Mouse (Mus musculus) heart, embryonic 14.5 days (tissue): ENCODE results near the gene Irf2. TPM values are rescaled to one million over a fixed set of nuclear protein-coding genes. Genes with fewer than 3 reads are reported as not detected.

ENCODE experiments used
- ATAC-seq: fragments of 200-750 bp; cut with Nextera tagmentation; 2 replicates; pipeline ENCODE4 v1.8.0; 2017; ENCODE audit warnings: low read depth, moderate TSS enrichment; ENCODE audit not compliant: insufficient number of reproducible peaks, insufficient read depth, low FRiP score
- H3K27ac ChIP-seq, 2 experiments: fragments of 200-500 bp in 1 of 2; fragments of 300-500 bp in 1 of 2; sonication (generic) in 1 of 2; replicated peaks in 1 of 2; 2 replicates each; pipeline ENCODE4 v1.5.1; 2012 to 2014; ENCODE audit warnings: low read depth in 2 of 2, low read length in 2 of 2, control low read depth in 1 of 2, mild to moderate bottlenecking in 1 of 2, mixed read lengths in 1 of 2; ENCODE audit not compliant: control insufficient read depth in 1 of 2, insufficient read depth in 1 of 2
- H3K27me3 ChIP-seq: fragments of 300-500 bp; sonication (generic); 2 replicates; pipeline ENCODE4 v1.6.1; 2014; ENCODE audit warnings: mild to moderate bottlenecking, low read length, control low read depth; ENCODE audit not compliant: control insufficient read depth, insufficient read depth
- H3K36me3 ChIP-seq: fragments of 300-500 bp; sonication (generic); 2 replicates; pipeline ENCODE4 v1.6.1; 2014; ENCODE audit warnings: mild to moderate bottlenecking, control low read depth, low read length, mixed read lengths; ENCODE audit not compliant: control insufficient read depth, insufficient read depth
- H3K4me1 ChIP-seq, 2 experiments: fragments of 200-500 bp in 1 of 2; fragments of 300-500 bp in 1 of 2; sonication (generic) in 1 of 2; 2 replicates each; pipeline ENCODE4 v1.6.1; 2012 to 2014; ENCODE audit warnings: low read length in 2 of 2, control low read depth in 1 of 2, mixed read lengths in 1 of 2; ENCODE audit not compliant: control insufficient read depth in 2 of 2, insufficient read depth in 2 of 2
- H3K4me2 ChIP-seq: fragments of 300-500 bp; sonication (generic); 2 replicates; pipeline ENCODE4 v1.6.1; 2014; ENCODE audit warnings: mild to moderate bottlenecking, low read length
- H3K4me3 ChIP-seq, 2 experiments: fragments of 200-500 bp in 1 of 2; fragments of 300-500 bp in 1 of 2; sonication (generic) in 1 of 2; 2 replicates each; pipeline ENCODE4 v1.5.1; 2012 to 2014; ENCODE audit warnings: low read length in 2 of 2, mild to moderate bottlenecking in 2 of 2, control low read depth in 1 of 2, low read depth in 1 of 2, moderate library complexity in 1 of 2; ENCODE audit not compliant: control insufficient read depth in 1 of 2, insufficient read depth in 1 of 2
- H3K9ac ChIP-seq: fragments of 300-500 bp; sonication (generic); 2 replicates; pipeline ENCODE4 v1.6.1; 2014; ENCODE audit warnings: mild to moderate bottlenecking, low read length
- H3K9me3 ChIP-seq: fragments of 300-500 bp; sonication (generic); 2 replicates; pipeline ENCODE4 v1.6.1; 2016; ENCODE audit warnings: low read length, control low read depth; ENCODE audit not compliant: control insufficient read depth
- WGBS: fragments of 180-500 bp; shearing (Covaris S2); extraction: QIAGEN DNeasy Blood & Tissue Kit; methylation state at CpG from one replicate; pipeline ENCODE4 v1.1.7; 2014; 5-methylcytosine and 5-hydroxymethylcytosine counted together
- polyA plus RNA-seq: library from polyadenylated mRNA; unstranded; fragments of >200 nt; fragmentation: Nextera tagmentation; extraction: Ambion mirVana; gene quantifications from 2 replicates; pipeline ENCODE4 v1.2.1, GENCODE M21; 2014

Gene Irf2
- polyA plus RNA-seq, result 16.5 and 21.3 TPM in 2 replicates

DNA sequence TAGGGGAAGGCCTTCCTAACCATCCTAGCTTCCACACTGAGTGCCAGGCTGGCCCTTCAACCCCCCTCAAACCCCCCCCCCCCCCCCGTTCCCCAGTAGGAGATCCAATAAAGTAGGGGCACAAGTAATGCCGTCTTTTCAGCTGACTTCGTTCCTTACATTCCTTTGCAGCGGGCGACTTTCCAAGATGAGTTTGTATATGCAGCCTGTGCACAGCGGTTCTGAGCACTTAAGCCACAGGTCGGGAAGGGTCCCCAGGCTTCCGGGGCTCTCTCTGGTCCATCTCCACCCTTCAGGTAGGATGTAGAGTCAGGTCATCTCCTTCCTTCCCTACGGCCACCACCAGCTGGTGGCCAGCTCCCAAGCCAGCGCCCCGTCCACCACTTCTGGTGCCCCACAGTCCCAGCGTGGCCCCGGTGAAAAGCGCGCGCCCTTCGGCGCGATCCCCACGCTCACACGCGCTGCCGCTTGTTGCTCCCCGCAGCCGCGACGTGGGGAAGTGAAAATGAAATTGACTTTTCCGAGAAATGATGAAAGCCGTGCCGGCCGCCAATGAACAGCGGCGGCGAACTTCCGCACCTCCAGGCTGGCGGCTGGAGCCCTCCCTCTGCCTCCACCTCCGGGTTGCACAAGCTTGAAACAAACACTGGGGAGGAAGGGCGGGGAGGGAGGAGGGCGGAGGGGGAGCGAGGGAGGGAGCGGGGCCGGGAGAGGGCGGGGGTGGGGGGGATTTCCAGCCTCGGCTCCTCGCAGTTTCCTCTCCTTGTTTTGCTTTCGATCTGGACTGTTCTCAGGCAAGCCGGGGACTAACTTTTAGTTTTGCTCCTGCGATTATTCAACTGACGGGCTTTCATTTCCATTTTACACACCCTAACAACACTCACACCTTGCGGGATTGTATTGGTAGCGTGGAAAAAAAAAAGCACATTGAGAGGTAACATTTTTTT is at the start of gene Irf2:
Gene Irf2, plus strand, starts transcription at position 730 of the 947 bp plus-strand sequence.
- WGBS, result 1% methylated on average over 48 of the region's 51 CpGs
- Histone ChIP-seq H3K9me3 (peaks cover 6% of the 10 kb centered on the region), H3K4me3 (peak within 1 kb of the TSS; percentile 93 to 99), H3K36me3 (no peaks in the 10 kb centered on the region), H3K4me2 (peak within 1 kb of the TSS; percentile 65), H3K27me3 (no peaks in the 10 kb centered on the region), H3K4me1 (peaks cover 5 to 27% of the 10 kb centered on the region in 2 experiments), H3K9ac (peak within 1 kb of the TSS; percentile 96), H3K27ac (peak within 1 kb of the TSS; percentile 96 to 98)
- peak; percentile 70 for ATAC-seq

DNA sequence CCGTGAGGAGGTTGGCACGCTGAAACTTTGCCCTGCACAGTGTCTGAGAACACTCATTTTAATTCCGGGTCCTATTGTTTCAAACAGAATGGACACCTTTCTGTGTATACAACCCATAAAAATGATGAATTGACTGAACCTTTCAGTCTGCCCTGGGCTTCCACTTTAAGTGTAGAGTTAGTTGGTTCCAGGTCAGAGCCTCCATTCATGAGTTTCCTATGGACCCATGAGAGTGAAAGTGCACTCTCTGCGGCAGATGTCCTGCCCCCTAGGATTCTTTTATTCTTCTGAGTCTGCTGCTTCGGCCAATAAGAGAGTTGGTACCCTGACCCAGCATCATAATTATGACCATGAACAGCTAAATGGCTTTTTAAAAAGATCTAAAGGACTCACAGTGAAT is 49.4 kb upstream of the Irf2 start:
- no peak overlapping the region for H3K27ac ChIP-seq
- no peaks in the 10 kb centered on the region for H3K4me1 ChIP-seq
- no peaks in the 10 kb centered on the region for H3K27me3 ChIP-seq
- WGBS, result 83% methylated on average over 5 of the region's 5 CpGs
- no peaks in the 10 kb centered on the region for H3K9me3 ChIP-seq
- no peaks in the 10 kb centered on the region for H3K36me3 ChIP-seq
- no peak overlapping the region for H3K9ac ChIP-seq
- H3K4me2 ChIP-seq, result no peak overlapping the region
- ATAC-seq, result no peak
- no peak overlapping the region for H3K4me3 ChIP-seq

DNA sequence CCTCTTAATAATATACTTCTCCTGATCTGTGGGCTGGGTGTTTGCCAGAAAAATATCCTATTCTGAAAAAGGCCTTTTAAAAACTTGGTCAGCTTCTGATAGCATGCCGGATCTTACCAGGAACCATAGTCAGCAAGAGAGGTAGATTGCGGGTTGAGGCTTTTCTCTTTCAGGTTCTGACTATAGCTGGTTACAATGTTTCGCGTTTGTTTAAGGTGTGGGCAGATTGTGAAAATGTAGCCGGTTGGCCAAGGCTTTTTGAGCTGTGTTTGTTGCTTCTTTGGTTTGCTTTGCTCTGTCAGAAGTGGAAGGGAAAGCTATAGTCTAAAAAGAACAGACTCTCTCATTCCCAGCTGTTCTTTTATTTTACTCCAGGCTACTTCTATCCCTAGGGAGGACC is 49.0 kb upstream of the Irf2 start:
- Histone ChIP-seq H3K4me3 (no peak overlapping the region), H3K4me1 (no peaks in the 10 kb centered on the region), H3K9ac (no peak overlapping the region), H3K4me2 (no peak overlapping the region), H3K9me3 (no peaks in the 10 kb centered on the region), H3K27ac (no peak overlapping the region), H3K27me3 (no peaks in the 10 kb centered on the region), H3K36me3 (no peaks in the 10 kb centered on the region)
- no peak for ATAC-seq
- 81% methylated on average over 5 of the region's 5 CpGs for WGBS

DNA sequence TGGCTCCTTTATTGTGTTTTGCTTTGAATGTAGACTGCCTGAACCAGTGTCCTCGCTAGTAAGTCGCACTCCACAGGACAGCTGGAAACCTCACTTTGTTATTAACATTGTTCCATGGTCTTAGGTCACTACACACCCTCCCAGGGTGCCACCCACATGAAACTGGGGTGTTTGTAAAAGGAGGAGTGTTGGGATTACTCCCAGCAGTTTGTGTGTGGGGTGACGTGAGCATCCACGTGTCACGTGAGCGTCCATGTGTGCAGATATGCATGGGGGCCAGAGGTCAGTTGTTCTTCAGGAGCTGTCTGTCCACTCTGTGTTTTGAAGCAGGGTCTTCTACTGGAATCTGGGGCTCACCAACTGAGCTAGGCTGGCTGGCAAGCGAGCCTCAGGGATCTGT is 48.2 kb upstream of the Irf2 start:
- no peaks in the 10 kb centered on the region for H3K36me3 ChIP-seq
- no peaks in the 10 kb centered on the region for H3K27me3 ChIP-seq
- H3K9ac ChIP-seq, result no peak overlapping the region
- no peak overlapping the region for H3K4me2 ChIP-seq
- H3K4me3 ChIP-seq, result no peak overlapping the region
- no peak for ATAC-seq
- H3K9me3 ChIP-seq, result no peaks in the 10 kb centered on the region
- no peak overlapping the region for H3K27ac ChIP-seq
- 73% methylated on average over 7 of the region's 7 CpGs for WGBS
- no peaks in the 10 kb centered on the region for H3K4me1 ChIP-seq

DNA sequence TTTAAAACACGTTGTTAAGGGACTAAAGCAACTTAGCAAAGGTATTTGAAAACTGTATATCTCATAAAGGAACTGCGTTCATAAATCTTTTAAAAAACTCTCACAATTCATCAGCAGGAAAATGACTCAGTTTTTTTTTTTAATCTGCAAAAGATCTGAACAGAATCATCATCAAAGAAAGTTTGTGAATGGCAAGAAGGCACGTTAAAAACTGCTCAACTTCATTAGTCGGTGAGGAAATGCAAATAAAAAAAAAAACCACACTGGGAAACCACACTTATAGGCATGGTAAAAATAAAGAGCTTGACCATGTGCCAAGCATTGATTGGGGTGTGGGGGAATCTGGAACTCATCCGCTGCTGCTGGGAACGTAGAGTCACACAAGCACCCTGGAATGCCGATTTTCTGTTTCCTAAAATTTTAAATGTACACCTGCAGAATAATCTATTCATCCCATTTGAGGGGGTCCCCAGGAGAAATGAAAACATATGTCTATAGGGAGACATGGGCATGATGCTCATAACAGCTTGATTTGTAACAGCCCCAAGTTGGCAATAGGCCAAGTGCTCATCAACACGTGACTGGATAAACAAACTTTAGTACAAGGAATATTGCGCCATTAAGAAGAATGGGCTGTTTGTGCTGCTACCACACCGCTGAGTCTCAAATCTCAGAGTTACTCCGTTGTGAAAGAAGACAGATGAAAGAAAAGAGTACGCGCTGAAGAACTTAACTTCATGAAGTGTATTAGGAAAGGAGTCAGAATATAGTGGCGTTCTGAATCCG is 43.1 kb upstream of the Irf2 start:
- no peaks in the 10 kb centered on the region for H3K9me3 ChIP-seq
- no peak overlapping the region for H3K27ac ChIP-seq
- no peak overlapping the region for H3K4me3 ChIP-seq
- no peak overlapping the region for H3K9ac ChIP-seq
- H3K4me2 ChIP-seq, result no peak overlapping the region
- H3K27me3 ChIP-seq, result no peaks in the 10 kb centered on the region
- no peaks in the 10 kb centered on the region for H3K4me1 ChIP-seq
- no peak for ATAC-seq
- H3K36me3 ChIP-seq, result no peaks in the 10 kb centered on the region
- 65% methylated on average over 15 of the region's 15 CpGs for WGBS

DNA sequence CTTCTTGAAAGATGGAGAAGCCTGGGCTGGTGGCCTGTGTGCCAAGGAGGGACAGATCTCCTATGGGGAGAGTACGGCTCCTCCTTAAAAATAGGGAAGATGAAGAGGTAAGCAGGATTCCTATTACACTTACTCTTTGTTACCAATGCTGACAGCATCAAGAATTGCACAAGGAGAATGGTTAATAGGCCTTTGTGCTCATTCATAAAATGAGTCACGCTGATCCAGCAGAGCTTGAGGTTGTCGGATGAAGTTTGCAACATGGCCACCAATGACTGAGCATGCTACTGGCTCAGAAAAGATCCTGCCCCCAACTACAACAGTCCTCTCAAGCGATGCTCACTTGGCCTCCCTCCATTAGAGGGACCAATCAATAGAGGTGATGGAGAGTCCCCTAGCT is 42.0 kb upstream of the Irf2 start:
- no peaks in the 10 kb centered on the region for H3K27me3 ChIP-seq
- no peak overlapping the region for H3K4me2 ChIP-seq
- H3K4me3 ChIP-seq, result no peak overlapping the region
- no peaks in the 10 kb centered on the region for H3K4me1 ChIP-seq
- no peak overlapping the region for H3K27ac ChIP-seq
- WGBS, result 88% methylated on average over 4 of the region's 4 CpGs
- H3K9me3 ChIP-seq, result no peaks in the 10 kb centered on the region
- H3K9ac ChIP-seq, result no peak overlapping the region
- no peaks in the 10 kb centered on the region for H3K36me3 ChIP-seq
- ATAC-seq, result no peak

DNA sequence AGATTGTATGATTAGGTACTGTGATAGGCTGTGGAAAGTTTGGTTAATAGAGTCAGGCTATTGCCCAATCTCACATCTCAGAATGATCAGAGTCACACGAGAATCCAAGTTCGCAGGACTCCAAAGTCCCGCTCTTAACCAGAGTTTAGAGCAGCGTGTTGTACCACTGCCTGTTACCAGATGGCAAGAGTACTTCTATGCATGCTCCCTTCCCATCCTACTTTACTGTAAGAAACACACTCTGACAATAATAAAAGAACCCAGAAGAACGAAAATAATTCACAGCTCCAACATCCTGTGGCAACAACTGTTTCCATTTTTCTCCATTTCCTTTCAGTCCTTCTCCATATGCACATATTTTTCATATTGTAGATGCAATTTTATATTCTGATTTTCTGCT is 41.4 kb upstream of the Irf2 start:
- no peaks in the 10 kb centered on the region for H3K36me3 ChIP-seq
- no peak for ATAC-seq
- H3K4me1 ChIP-seq, result no peaks in the 10 kb centered on the region
- H3K4me3 ChIP-seq, result no peak overlapping the region
- no peak overlapping the region for H3K9ac ChIP-seq
- H3K27ac ChIP-seq, result no peak overlapping the region
- H3K4me2 ChIP-seq, result no peak overlapping the region
- 88% methylated on average over 5 of the region's 5 CpGs for WGBS
- no peaks in the 10 kb centered on the region for H3K9me3 ChIP-seq
- no peaks in the 10 kb centered on the region for H3K27me3 ChIP-seq
